Mouse (Mus musculus) c-Kit-positive CD71-positive TER-119-negative erythroid progenitor cells, embryonic 14.5 days (primary cell): Measurements from ENCODE around the gene Ncoa5.

Experiments
- DNase-seq: peaks from one replicate; pipeline ENCODE4 v3.0.0-alpha.2; 2013; ENCODE audit warnings: low read depth

The Ncoa5 gene

GRCm38 (mm10) chr2:165049044-165049443, 14.4 kb upstream of the Ncoa5 start:
- DNase-seq: no peak

DNA sequence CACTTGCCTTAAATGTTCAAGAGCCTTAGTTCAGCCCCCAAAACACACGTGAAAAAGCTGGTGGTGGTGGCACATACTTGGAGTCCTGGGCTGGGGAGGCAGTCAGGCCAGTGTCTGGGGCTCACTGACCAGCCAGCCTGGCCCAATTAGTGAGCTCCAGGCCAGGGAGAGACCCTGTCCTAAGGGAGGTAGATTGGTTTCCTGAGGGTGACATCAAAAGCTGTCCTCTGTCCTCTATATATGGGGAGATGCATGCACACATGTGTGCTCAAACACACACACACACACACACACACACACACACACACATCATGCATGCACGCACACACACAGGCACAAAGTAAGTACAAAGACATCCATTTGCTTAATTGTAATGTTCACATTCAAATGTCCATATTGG, 9.1 kb upstream of the Ncoa5 start:
- no peak for DNase-seq

GRCm38 (mm10) chr2:165043090-165043636, 8.5 kb upstream of the Ncoa5 start:
- no peak for DNase-seq

DNA sequence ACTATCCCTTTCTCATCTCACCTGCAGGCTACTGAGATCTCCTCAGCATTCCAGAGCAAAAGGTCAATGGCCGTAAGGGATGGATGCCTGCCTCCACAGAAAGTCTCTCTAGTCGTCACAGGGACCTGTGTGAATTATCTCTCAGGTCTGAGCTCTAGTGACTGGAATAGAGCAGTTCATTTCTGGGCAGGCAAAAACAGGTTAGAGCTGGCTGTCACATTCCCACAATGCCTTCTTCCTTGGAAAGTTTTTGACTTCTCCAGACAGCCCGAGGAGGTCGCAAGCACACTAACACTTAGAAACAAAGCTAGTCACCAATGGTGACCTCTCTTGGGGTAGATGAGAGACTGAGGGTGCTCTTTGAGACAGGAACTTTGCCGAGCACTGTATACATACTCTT, 7.5 kb upstream of the Ncoa5 start:
- no peak for DNase-seq

DNA sequence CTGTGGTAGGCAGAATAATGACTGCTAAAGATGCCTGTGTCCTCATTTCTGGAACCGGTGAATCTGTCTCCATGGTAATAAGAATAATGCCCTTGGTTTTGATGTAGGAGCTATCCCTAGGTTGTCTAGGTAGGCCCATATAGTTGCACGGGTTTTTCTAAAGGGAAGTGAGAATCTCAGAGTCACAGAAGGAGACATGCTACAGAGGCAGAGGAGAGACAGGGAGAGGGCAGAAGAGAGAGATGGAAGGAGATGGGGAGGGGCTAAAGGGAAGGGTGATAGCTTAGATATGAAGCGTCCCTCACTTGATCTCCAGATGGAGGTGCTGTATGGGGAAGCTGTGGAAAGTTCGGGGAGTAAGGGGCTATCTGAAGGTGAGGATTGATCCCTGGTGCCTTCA, 2.7 kb upstream of the Ncoa5 start:
- no peak for DNase-seq

DNA sequence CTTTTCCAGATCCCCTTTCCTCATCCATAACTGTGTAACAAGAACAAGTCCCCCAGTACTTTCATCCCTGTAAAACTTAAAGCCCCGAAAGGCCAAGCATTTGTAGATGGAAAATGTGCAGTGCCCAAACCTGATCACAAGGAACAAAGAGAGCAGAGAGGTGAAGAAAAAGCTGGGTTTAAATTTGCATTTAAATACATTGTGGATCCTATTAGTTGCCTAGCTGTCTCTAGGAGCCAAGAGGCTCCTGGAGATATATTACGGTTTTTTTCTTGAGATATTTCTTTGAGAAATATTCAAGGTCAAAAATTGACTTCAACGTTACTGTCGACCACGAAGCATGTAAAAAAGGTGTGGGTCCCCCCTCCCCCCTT, 378 bp upstream of the Ncoa5 start:
- DNase-seq: no peak

- DNase-seq: no peak
Observed at GRCm38 (mm10) chr2:165033306-165033705, 1.4 kb downstream of the Ncoa5 start.

DNA sequence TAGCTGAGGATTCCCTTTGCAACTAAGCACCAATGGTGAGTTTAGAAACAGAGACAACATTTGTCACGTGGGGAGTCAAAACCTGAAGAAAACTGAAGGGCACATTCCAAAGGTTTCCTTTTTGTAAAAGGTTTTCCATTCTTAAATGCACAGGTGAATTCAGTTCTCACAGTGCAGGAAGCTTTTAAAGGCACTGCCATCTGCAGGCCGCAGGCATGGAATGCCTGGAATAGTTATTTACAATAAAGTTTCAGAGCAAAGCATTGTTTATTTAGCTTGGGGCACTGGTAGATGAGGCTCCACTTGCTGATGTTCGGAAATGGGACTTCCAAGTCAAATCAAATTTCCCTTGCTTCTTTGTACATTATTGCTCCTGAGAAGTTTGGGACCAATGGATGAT, 2.1 kb downstream of the Ncoa5 start:
- no peak for DNase-seq

DNA sequence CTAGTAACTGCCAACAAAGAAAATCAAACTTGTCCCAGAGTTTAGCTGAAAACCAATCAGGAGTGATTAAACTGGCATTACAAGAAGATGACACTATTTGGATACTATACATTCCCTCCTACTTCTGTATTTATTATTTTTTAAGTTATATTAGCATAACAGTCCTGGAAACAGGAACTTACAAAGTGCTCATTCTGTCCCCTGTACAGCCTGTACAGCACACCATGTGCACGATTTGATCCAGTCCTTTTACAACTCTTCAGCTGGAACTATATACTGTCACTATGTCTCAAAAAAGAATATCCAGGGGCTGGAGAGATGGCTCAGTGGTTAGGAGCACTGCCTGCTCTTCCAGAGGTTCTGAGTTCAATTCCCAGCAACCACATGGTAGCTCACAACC, 7.5 kb downstream of the Ncoa5 start:
- DNase-seq: no peak

DNA sequence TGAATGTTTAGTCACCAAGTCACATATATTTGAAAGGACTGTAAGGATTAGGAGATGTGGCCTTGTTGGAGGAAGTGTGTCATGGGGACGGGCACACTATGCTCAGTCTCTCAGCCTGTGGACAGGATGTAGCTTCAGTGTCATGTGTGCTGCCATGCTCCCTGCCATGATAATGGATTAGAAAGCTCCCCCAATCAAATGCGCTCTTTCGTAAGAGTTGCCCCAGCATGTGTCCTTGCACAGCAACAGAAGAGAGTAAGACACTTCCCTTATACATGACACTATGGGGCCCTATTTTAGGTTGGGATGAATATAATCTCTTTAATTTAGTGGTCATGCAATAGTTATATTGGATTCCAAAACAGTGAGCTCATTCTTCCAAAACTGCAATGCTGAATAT, 14.2 kb downstream of the Ncoa5 start:
- no peak for DNase-seq

DNA sequence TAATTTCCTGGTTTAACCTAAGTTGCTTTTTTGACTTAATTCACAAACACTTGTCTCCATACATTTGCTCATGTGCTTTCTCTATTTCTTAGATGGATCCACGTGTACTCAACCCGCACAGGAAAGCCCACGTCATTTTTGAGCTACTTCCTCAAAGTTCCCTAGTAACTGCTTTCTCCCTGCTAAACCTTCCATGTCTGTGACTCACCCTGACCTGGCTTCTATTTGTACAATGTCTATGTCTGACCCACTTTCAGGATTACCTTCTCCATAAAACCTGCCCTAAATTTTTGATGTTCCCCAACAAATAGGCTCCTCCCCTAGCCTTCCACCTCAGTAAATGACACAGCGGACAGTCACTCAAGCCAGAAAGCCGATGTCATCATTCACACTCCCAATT, 19.7 kb downstream of the Ncoa5 start:
- no peak for DNase-seq

DNA sequence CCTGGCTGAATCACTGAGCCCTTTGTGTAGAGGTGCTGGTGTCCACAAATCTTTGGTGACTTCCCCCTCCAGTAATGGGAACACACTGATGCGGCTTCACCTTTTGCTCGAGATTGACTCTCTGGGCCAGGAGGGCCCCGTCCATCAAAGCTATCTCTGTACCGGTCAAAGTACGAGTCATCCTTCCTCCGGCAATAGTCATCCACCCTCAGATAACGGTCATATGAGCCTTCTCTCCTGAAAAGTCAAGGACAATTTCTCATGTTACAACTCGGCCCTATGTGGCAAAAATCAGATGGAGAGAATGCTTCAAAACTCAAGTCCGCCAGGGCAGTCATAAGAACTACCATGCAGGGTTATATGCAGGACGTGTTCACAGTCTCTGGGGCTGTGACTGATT, 24.3 kb downstream of the Ncoa5 start:
- no peak for DNase-seq

DNA sequence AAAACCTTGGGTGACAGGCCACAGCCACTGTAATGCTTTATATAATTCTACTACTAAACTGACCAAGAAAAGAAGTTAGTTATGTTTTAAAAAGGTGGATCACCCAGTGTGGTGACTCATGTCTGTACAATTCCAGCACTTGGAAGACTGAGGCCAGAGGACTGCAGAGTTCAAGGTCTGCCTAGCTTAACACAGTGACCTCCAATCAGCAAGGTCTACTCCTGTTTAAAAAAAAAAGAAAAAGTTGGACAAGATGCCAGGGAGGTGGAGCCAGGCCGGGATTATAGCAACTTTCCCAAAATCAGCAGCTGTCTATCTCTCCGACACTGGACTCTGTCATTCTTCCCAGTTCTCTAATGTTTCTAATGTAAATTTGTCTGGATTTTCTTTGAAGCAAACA, 25.1 kb downstream of the Ncoa5 start:
- DNase-seq: no peak

GRCm38 (mm10) chr2:165009161-165009560, 25.5 kb downstream of the Ncoa5 start:
- no peak for DNase-seq

GRCm38 (mm10) chr2:165007986-165008385, 26.7 kb downstream of the Ncoa5 start:
- no peak for DNase-seq

- no peak for DNase-seq
Observed at GRCm38 (mm10) chr2:165006813-165007212, 27.9 kb downstream of the Ncoa5 start.

GRCm38 (mm10) chr2:165004237-165004636, 30.4 kb downstream of the Ncoa5 start:
- DNase-seq: no peak

DNA sequence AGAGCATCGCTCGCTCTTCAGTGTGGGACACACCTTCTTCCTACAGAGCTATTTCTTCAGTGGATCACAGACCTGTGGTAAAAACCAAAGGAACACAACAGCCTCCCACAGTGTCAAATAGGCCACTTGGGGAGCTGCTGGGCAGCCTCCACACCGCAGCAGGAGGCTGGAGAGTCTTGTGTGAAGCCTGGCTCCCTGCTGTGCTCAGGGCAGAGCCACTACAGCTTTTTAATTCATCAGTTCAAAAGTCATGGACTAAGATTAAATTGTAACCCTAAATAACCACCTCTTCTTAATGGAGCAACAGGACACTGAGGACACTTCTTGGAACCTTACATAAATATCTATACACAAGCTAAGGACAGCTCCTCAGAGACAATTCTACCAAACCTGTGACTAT, 31.6 kb downstream of the Ncoa5 start:
- DNase-seq: no peak

GRCm38 (mm10) chr2:165001958-165002357, 32.7 kb downstream of the Ncoa5 start:
- DNase-seq: no peak

- no peak for DNase-seq
Observed at GRCm38 (mm10) chr2:164997721-164998428, 36.8 kb downstream of the Ncoa5 start.

DNA sequence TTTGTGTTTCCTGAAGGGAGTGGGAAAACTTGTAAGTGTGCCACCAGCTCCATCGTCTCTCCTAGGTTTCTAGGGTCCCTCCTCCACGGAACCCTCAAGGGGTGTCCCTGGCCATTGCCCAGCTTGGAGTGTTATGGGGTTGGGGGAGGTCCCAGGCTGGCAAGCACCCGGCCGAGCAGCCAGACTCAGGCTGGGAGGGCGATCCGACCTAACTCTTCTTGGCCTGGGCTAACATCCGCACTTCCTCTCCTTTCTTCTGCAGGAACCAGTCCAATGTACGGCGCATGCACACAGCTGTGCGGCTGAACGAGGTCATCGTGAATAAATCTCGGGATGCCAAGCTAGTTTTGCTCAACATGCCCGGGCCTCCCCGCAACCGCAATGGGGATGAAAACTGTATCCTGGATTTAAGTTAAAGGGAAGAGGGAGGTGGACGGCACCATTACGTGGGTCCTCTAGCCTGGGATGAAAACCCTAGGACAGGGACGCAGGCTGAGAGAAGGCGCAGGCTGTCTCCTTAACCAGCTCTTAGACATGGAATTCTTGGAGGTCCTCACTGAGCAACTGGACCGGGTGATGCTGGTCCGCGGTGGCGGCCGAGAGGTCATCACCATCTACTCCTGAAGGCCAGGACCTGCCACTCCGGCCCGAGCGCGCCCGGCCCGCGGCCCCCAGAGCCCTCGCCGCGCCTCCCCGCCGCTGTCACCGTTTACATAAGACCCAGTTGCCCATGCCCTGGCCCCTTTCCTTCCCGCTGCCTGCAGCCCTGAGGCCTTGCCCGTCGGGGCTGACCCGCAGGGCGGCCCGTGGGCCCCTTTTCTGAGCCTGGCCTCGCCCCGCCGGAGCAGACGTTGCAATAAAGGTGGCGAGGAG, 37.6 kb downstream of the Ncoa5 start:
- no peak for DNase-seq

DNA sequence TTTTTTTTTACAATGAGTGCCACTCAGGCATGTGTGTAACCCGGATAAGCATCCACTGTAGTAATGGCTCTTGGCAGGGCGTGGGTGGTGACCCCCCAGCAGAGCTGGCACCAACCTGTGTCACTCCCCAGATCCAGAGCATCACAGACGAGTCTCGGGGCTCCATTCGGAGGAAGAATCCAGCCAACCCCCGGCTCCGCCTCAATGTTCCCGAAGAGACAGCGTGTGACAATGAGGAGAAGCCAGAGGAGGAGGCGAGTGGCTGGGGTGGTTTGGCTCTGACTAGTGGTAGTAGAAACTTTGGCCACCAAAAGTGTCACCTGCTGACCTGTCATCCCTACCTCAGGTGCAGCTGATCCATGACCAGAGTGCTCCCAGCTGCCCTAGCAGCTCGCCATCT, 38.7 kb downstream of the Ncoa5 start:
- no peak for DNase-seq

- DNase-seq: no peak
Observed at GRCm38 (mm10) chr2:164994659-164995428, 39.8 kb downstream of the Ncoa5 start.
